Mouse (Mus musculus) embryo, embryonic 10 days (tissue): ENCODE measurements around the gene Lcor.

Experiments used
- DNase-seq: peaks from one replicate; pipeline ENCODE4 v3.0.0-alpha.2; 2015; ENCODE audit warnings: low spot score

Gene Lcor

DNA sequence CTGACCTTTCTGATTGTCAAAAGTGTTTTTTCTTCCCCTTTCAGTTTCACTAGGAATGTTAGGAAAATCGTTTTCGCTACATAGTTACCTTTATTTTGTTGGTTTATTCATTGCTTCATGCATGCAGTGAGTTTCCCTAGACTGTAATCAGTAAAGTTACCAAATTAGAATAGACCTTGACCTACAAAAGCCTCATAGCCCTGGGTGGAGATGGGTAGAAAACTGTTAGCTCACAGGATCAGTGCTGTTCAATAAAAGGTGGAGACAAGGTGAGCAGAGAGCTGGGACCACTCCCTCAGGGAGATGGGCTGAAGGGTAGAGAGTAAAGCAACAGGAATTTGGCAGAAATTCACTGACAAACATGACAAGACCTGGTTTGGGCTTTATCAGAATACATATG, 91.3 kb downstream of the Lcor start:
- no peak for DNase-seq

DNA sequence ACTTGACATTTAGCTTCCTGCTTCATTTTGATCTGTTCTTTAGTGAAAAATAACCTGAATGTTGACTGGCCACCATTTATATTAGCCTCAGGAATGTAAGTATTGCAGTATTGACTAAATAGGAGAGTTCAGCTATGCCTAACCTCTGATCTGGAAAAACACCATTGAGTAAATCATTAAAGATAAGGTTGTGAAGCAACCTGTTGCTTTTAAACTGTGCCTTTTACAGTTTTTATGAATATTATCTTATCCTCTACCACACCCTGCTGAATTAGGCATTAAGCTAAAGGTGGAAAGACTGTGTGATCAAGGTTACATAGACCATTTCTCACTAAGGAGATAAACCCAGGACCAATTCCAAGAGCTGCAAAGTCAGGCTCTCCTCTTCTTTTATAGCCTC, 95.1 kb downstream of the Lcor start:
- no peak for DNase-seq

DNA sequence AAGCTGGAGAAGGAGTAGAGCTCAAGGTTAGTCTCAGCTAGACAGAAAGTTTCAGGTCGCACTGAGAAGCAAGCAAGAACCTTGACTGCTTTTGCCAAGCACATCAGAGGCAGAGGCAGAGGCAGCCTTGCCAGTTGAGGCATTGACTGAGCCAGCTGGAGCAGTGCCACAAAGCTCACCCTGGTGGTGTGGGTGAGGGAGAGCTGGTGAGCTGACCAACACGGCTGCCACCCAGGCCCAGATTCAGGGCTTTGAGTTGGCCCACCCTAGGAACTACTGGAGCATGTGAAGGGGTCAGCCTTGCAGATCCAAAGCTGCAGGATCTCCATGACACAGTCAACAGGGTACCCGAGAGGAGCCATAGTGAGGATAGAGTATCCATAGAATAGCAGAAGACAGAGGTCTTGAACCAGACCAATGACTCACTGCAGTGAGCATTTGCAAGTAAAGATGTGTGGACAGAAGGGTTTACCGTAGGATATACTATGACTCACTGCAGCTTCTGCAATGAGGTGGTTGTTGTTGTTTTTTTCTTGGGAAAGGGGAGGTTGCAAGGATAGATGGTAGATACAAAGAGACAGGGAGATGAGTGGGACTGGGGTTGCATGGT, 97.0 kb downstream of the Lcor start:
- no peak for DNase-seq

DNA sequence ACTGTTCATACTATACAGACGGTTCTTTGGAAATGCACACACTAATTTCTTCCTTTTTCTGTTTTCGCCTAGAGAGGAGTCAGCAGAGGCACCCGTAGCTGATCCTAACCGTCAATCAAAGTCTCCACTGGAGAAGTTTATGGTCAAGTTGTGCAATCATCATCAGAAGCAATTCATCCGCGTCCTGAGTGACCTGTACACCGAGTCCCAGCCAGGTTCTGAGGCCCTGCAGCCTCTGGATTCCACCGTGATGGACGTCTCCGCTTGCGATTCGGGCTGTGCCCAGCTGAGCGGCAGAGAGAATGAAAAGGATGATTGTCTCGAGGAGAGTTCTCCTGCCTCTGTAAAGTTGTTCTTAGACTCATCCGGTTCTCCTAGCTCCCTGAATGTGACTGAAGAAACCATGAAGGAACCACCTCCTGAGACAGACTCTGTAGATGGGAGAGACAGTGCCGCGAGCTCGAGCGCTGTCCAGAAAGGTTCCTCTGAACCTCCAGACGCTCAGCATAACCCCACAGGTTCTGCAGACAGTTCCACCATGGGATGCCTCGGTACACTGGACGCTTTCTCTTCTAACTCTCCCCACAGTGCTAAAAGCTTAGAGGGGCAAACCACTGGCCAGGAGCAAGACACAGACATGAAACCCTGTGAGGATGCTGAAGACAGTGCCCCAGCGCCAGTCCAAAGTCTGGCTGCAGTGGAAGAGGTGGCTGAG, 99.4 kb downstream of the Lcor start, which contains the start of gene Gm340:
Gm340 (plus strand) TSS at position 665 of the 715 bp plus-strand sequence.
- DNase-seq: no peak

DNA sequence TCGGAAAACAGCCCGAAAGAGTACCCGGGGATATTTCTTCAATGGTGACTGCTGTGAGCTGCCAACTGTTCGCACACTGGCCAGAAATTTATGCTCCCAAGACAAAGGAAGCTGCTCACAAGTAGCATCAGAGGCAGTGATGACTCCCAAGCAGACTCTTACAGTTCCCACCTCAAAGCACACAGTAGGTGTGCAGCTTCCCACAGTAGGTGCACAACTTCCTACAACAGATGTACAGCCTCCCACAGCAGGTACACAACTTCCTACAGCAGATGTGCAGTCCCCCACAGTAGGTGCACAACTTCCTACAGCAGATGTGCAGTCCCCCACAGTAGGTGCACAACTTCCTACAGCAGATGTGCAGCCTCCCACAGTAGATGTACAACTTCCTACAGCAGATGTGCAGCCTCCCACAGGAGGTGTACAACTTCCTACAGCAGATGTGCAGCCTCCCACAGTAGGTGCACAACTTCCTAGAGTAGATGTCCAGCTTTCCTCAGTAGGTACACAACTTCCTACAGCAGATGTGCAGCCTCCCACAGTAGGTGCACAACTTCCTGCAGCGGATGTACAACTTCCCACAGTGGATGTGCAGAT, 100.6 kb downstream of the Lcor start:
- DNase-seq: no peak

DNA sequence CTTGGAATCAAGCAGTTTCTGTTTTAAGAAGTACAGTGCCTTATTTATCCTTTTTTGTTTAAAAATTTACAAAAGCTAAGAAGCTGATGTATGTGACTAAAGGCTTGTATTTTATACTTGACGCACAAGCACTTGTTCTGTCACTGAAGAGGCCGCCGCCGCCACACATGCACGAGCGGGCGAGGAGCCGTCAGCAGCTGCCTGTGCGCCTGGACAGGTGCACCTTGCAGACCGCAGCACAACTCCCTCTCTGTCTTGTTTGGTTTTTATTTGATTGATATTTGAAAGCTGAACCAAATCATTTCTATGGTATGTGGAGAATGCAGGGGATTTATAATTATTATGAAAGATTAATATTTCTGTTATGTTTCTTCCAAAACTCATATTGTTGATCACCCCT, 104.3 kb downstream of the Lcor start:
- DNase-seq: no peak

DNA sequence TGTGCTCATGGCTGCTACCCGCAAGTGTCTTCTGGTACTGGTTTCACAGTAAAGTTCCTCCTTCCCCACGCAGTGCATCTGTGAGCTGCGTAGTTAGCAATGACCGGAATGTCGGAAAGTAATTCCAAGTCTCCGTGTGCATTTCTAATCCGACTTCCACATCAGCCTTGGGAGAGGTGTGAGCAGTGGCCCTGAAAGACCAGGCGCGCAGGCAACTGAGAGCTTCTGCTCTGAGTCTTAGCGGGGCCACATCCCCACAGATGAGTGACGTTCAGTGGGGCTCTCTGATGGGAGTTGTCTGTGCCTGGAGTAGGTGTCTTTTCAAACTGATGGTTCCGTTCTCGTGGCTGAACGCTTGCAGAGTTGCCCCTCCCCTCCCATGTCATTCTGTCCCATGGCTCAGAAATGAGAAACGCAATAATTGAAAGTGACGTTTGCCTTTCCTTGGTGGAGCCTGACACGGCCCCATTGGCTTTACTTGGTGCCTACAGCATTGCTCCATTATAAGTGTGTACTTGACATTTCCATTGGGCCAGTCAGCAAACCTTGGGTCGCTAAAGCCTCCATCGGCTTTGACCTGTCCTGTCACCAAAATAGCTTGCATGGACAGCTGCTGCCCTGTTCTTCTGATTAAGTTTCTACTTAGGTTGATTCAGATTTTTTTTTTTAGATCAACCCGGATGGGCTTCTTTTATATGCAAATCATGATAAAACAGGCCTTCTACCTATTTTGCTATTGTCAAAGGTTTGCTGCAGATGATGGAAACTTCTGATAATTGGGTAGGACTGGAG, 105.2 kb downstream of the Lcor start:
- DNase-seq: no peak

DNA sequence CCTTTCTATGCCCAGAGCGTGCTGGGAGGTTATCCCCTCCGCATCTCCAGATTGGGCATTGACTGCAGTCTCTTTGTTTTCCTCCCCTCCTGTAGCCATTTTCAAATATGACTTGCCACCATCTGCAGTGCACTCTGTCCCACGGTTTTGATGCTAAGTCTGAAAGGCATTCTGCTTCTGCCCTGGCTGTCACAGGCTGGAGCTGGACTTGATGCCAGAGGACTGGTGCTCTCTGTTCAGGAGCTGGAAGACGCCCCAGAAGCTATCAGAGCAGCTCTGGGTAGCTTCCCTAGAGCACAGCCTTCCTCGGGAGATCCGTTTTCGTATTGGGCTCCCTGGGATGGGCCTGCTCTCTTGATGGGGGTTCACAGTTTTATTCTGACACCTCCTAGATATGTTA, 106.6 kb downstream of the Lcor start:
- DNase-seq: no peak

DNA sequence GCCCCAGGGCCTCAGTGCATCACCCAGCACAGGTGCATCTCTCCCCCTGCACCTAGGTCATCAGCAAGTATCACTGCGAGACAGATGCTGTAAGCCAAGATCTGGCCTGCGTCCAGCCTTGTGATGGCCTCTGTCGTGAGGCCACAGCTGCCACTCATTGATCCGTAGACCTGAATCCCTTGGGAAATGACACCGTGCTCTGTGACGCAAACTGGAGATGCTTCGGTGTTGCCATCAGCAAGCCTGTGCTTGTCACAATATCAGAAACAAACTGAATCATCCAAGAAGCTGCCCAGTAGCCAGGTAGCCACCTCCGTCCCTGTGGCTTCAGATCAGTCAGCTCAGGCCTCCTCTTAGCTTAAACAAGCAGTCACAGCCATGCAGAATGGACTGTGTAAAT, 107.2 kb downstream of the Lcor start:
- DNase-seq: no peak

DNA sequence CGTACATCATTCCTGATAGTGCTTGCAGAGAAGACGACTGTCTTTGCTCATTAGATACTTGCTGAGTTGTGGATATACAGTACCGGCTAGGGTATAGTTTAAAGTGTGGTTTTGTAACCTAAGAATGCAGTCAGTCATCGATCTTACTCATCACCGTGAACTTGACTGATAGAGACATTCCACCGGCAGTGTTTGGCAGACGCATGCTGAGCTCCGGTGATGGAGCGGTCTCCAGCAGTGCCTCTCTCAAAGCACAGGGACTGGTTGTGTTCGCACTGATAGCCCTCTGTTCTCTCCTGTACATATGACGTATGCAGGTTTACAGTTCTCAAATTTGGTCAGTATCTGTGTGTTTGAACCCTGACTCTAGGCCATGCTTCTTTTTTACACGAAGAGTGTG, 109.4 kb downstream of the Lcor start:
- no peak for DNase-seq

DNA sequence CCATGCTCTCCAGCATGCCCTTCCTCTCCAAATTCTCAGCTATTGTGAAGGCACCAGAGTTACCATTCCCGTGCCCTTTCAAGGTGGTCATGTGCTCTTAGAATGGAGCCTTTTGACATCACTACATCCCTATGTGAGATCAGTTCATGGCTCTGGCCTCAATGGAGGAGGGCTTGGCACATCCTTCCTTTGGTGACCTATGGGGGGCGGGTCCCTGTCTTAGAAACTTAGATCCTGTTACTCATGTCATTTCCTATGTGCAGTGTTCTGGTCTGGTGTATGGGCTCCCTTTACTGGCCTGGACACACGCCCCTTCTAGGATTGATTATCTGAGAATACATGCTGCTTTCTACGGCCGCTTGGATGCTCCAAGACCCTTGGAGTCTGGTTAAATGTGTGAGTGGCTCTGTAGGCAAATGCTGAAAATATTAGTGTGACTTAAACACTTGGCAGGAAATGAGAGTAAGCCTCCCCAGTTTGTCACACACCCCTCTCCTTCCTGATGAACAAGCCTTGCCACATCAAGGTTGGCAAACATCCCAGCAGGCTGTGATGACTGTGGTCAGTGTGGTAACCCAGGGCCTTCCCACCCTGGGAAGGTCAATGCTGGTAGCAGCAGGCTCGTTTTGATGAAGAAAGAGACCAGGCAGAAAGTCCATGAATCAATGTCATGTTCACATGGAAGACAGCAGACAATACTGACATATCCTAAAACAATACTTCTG, 114.9 kb downstream of the Lcor start:
- no peak for DNase-seq

DNA sequence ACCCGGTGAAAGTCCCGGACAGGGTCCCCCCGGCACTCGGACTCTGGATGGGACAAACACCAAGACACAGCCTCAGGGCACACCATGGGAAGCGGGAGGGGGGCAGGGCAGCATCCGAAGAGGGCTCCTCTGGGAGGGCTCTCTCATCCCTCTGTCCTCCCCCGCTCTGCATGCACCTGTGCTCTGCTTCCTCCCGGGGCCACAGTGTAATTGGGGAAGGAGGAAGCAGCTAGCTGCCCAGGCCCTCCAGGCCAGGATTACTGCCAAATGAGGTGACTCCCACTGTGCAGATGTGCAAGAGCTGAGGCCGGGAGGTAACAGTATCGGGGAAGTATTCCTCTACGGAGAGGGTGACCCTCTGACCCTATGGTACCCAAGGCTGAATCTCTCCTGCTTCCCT, 118.2 kb downstream of the Lcor start:
- no peak for DNase-seq

DNA sequence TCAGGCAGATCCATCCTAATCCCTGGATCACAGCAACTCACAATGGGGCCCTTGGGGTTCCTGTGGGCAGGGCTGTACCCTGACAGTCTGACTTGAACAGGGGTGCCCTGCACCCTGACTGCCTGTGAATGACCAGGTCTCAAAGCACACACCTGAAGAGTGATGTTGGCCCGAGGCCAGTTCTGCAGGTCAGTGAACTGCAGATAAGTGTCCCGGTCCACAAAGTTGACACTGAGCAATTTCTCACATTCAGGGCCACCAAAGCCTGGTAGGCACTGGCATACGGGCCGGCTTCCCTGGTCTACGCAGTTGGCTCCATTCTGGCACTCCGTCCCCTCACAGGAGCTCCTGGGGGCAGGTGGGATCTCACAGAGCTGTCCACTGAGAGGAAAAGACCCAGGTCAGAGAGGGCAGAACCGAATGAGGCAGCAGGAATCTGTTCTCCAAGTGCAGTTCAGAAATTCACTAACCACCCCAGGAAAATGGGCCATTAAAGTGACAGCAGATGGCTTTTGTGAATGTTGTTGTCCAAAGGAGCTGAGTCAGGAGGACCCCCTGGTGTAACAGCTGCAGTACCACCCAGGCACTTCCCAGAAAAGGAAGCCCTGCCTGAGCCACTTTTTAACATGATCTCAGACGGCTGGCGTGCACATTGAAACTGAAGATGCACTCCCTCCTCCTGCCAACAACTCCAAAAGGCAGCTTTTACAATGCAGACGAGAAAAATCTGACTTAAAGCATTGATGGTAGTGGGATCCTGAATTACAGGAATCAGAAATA, 124.0 kb downstream of the Lcor start:
- DNase-seq: no peak

DNA sequence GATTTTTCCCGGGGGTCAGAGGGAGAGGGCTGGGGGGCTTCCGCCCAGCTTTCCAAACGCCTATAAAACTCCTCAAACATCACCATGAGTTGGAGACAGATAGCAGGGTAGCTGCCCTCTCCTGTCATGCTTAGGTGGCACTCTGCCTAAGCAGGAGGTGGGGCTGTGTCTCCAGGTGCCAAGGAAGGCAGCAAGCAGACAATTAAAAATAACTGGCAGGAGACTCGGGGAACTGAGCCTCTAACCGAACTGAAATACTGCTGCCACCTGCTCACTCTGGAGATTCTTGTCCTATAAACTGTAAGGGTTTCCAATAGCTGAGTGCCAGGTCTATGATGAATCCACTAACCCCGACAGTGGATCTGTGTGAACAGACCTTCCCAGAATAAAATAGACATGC, 129.2 kb downstream of the Lcor start:
- DNase-seq: no peak
